Mouse (Mus musculus): ENCODE measurements around the gene Rpn2. TPM values are rescaled to one million over a fixed set of nuclear protein-coding genes. Genes with fewer than 3 reads are reported as not detected.

The Rpn2 gene
- polyA plus RNA-seq, 1 experiment from 2014 or later = 214 TPM

DNA sequence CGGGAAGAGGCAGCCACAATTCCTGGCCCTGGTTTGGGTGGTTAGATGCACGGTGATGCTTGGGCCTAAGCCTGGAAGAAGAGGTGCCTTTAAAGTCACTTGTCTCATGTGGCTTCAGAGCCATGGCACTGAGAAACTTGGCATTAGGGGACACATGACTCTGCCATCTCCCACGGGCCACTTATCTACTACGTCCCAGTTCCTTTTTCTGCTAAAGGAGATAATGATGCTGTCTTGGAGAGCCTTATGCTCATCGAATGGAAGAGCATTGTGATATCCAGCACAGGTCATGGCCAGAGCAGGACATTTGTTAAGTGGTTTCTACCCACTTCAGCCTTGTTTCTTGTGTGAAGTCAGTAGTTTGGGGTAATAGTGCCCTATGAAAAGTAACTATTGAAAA, 10.2 kb downstream of the Rpn2 start:
- H3K9me3 ChIP-seq = no peaks in the 10 kb centered on the region
- H3K4me2 ChIP-seq = no peak overlapping the region
- H3K4me1 ChIP-seq (replicated peaks) = peaks cover 3% of the 10 kb centered on the region; the same call in 1 of the 2 replicates
- no peak overlapping the region for H3K4me3 ChIP-seq
- H3K36me3 ChIP-seq = peaks cover 87% of the 10 kb centered on the region
- no peak overlapping the region for H3K9ac ChIP-seq
- no peaks in the 10 kb centered on the region for H3K27me3 ChIP-seq
- ATAC-seq (ENCODE audit: low read depth) = no peak
- WGBS = 86% methylated on average over 5 of the region's 5 CpGs
- H3K27ac ChIP-seq (replicated peaks) = no peak overlapping the region

DNA sequence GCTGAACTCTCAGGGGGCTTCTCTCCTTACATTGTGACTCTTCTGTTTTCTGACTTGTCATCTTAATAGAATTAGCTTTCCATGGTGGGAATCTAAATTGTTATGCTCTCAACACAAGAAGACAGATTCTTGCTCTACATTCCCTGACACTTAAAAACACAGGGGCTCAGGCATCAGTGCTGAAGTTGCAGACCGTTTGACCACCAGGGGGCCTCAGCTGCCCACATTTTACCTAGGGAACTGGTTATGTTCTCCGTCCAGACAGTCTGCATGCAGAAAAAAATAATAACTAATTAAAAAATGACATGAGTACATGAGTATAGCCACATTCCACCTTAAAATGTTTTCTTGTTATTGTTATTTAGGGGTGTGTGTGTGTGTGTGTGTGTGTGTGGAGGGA, 13.3 kb downstream of the Rpn2 start:
- H3K4me2 ChIP-seq = no peak overlapping the region
- ATAC-seq (ENCODE audit: low read depth) = no peak; the same call in 1 of the 2 replicates
- H3K9ac ChIP-seq = no peak overlapping the region
- H3K4me3 ChIP-seq = no peak overlapping the region
- H3K9me3 ChIP-seq = no peaks in the 10 kb centered on the region
- H3K27me3 ChIP-seq = no peaks in the 10 kb centered on the region
- peaks cover 15% of the 10 kb centered on the region; the same call in 1 of the 2 replicates for H3K4me1 ChIP-seq (replicated peaks)
- WGBS = 14% methylated on average over 2 of the region's 2 CpGs
- no peak overlapping the region for H3K27ac ChIP-seq (replicated peaks)
- peaks cover 88% of the 10 kb centered on the region for H3K36me3 ChIP-seq

GRCm38 (mm10) chr2:157296105-157296689, 17.4 kb downstream of the Rpn2 start:
- no peak overlapping the region for H3K9ac ChIP-seq
- no peaks in the 10 kb centered on the region for H3K27me3 ChIP-seq
- 75% methylated on average over 7 of the region's 7 CpGs for WGBS
- H3K27ac ChIP-seq (replicated peaks) = no peak overlapping the region
- no peak overlapping the region for H3K4me3 ChIP-seq
- H3K9me3 ChIP-seq = no peaks in the 10 kb centered on the region
- H3K4me2 ChIP-seq = no peak overlapping the region
- H3K36me3 ChIP-seq = peaks cover 94% of the 10 kb centered on the region
- H3K4me1 ChIP-seq (replicated peaks) = 0 out of 2 replicates have a peak, but pooled peaks cover 12% of the 10 kb centered on the region
- no peak for ATAC-seq (ENCODE audit: low read depth)

- Histone ChIP-seq H3K36me3 (peaks cover 92% of the 10 kb centered on the region), H3K9me3 (no peaks in the 10 kb centered on the region), H3K4me2 (no peak overlapping the region), H3K27ac (replicated peaks) (no peak overlapping the region), H3K9ac (no peak overlapping the region), H3K27me3 (no peaks in the 10 kb centered on the region), H3K4me3 (no peak overlapping the region), H3K4me1 (replicated peaks) (0 out of 2 replicates have a peak, but pooled peaks cover 5% of the 10 kb centered on the region)
- ATAC-seq (ENCODE audit: low read depth) = no peak
- 94% methylated on average over 6 of the region's 6 CpGs for WGBS
Measured at GRCm38 (mm10) chr2:157300051-157300450, 21.2 kb downstream of the Rpn2 start.

- H3K27me3 ChIP-seq = no peaks in the 10 kb centered on the region
- peaks cover 11% of the 10 kb centered on the region for H3K4me1 ChIP-seq (replicated peaks)
- H3K4me2 ChIP-seq = no peak overlapping the region
- no peak for ATAC-seq (ENCODE audit: low read depth)
- no peak overlapping the region; the same call in 1 of the 2 replicates for H3K27ac ChIP-seq (replicated peaks)
- no peaks in the 10 kb centered on the region for H3K9me3 ChIP-seq
- H3K4me3 ChIP-seq = no peak overlapping the region
- 40% methylated on average over 9 of the region's 9 CpGs for WGBS
- no peak overlapping the region for H3K9ac ChIP-seq
- H3K36me3 ChIP-seq = peaks cover 91% of the 10 kb centered on the region
Measured at GRCm38 (mm10) chr2:157303096-157303495, 24.3 kb downstream of the Rpn2 start.

- no peak for ATAC-seq (ENCODE audit: low read depth)
- H3K4me3 ChIP-seq = no peak overlapping the region
- peaks cover 11% of the 10 kb centered on the region for H3K4me1 ChIP-seq (replicated peaks)
- H3K36me3 ChIP-seq = peaks cover 90% of the 10 kb centered on the region
- no peak overlapping the region for H3K4me2 ChIP-seq
- H3K27ac ChIP-seq (replicated peaks) = no peak overlapping the region
- H3K27me3 ChIP-seq = no peaks in the 10 kb centered on the region
- no peaks in the 10 kb centered on the region for H3K9me3 ChIP-seq
- no peak overlapping the region for H3K9ac ChIP-seq
- 76% methylated on average over 7 of the region's 7 CpGs for WGBS
Measured at GRCm38 (mm10) chr2:157306091-157307032, 27.5 kb downstream of the Rpn2 start.

DNA sequence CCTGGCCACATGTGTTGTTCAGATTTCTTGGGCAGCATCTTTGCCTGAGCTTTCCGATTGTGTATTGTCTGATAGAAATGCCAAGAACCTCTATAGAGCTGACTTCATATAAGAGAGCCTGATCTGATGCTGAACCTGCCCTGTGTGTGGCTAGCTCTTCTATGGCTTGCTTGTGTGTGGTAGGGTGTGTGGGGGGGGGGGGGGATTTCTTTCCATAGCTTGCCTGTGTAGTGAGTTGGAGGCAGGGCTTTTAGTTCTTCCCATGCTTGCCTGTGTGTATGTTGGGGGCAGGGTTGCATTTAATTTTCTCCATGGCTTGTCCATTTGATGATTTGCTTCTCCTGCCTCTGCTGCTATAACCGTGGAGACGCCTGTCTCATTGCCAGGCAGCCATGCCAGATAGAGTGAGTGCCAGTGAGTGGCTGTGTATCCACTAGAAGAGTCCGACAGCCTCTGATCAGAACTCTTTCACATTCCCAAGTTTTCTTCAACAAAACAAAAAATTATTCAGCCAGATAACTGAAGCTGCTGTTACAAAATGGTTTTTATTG, 29.0 kb downstream of the Rpn2 start:
- H3K27ac ChIP-seq (replicated peaks) = peak overlapping the region; percentile 38; the same call in 1 of the 2 replicates
- peaks cover 93% of the 10 kb centered on the region for H3K36me3 ChIP-seq
- H3K4me2 ChIP-seq = no peak overlapping the region
- no peak for ATAC-seq (ENCODE audit: low read depth)
- no peak overlapping the region for H3K4me3 ChIP-seq
- H3K4me1 ChIP-seq (replicated peaks) = peaks cover 12% of the 10 kb centered on the region
- H3K9me3 ChIP-seq = no peaks in the 10 kb centered on the region
- no peak overlapping the region for H3K9ac ChIP-seq
- WGBS = 73% methylated on average over 4 of the region's 4 CpGs
- no peaks in the 10 kb centered on the region for H3K27me3 ChIP-seq

DNA sequence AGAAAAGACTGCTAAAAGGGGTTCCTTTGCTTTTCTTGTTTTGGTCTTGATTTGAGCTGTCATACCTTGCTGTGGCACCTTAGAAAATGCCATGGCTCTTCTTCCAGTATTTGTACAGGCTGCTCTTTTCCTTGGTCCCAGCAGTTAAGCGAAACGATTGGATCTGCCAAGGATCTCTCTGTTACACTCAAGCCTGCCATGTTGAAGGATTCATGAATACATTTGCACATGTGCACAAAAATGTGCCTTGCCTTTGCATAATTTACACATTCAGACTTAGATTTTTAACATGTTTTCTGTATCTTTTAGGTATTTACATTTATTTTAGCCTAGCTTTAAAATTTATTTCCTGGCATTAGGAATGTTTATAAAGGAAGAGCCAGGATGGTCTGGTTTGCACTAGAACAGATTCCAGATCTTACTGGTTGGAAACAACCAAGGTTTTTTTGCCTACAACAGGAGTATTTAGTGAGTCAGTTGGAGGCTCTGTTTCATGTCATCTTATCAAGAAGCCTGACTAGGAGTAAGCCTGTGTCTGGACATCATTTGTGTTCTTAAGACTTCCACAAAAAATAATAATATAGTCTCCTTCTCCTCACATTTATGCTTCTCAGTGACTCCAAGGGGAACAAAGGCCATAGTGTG, 29.6 kb downstream of the Rpn2 start:
- Histone ChIP-seq H3K27me3 (no peaks in the 10 kb centered on the region), H3K9me3 (no peaks in the 10 kb centered on the region), H3K9ac (no peak overlapping the region), H3K4me3 (no peak overlapping the region), H3K27ac (replicated peaks) (peak overlapping the region; percentile 38; the same call in 1 of the 2 replicates), H3K36me3 (peaks cover 93% of the 10 kb centered on the region), H3K4me2 (no peak overlapping the region), H3K4me1 (replicated peaks) (peaks cover 18% of the 10 kb centered on the region)
- WGBS = 91% methylated on average over 2 of the region's 2 CpGs
- ATAC-seq (ENCODE audit: low read depth) = no peak

- 94% methylated on average over 8 of the region's 8 CpGs for WGBS
- no peak overlapping the region for H3K4me2 ChIP-seq
- H3K4me3 ChIP-seq = no peak overlapping the region
- H3K9ac ChIP-seq = no peak overlapping the region
- no peaks in the 10 kb centered on the region for H3K27me3 ChIP-seq
- H3K36me3 ChIP-seq = peaks cover 93% of the 10 kb centered on the region
- H3K27ac ChIP-seq (replicated peaks) = no peak overlapping the region
- no peak for ATAC-seq (ENCODE audit: low read depth)
- no peaks in the 10 kb centered on the region for H3K9me3 ChIP-seq
- H3K4me1 ChIP-seq (replicated peaks) = peaks cover 30% of the 10 kb centered on the region
Measured at GRCm38 (mm10) chr2:157309611-157310010, 30.8 kb downstream of the Rpn2 start.

- 88% methylated on average over 6 of the region's 6 CpGs for WGBS
- H3K9ac ChIP-seq = no peak overlapping the region
- H3K9me3 ChIP-seq = no peaks in the 10 kb centered on the region
- peaks cover 30% of the 10 kb centered on the region for H3K4me1 ChIP-seq (replicated peaks)
- peaks cover 96% of the 10 kb centered on the region for H3K36me3 ChIP-seq
- ATAC-seq (ENCODE audit: low read depth) = no peak
- H3K27ac ChIP-seq (replicated peaks) = no peak overlapping the region
- H3K4me3 ChIP-seq = no peak overlapping the region
- no peak overlapping the region for H3K4me2 ChIP-seq
- no peaks in the 10 kb centered on the region for H3K27me3 ChIP-seq
Measured at GRCm38 (mm10) chr2:157310963-157311637, 32.3 kb downstream of the Rpn2 start.

- WGBS = 53% methylated on average over 3 of the region's 3 CpGs
- peak; percentile 80 for ATAC-seq (ENCODE audit: low read depth)
- Histone ChIP-seq H3K9me3 (no peaks in the 10 kb centered on the region), H3K4me1 (replicated peaks) (peaks cover 28% of the 10 kb centered on the region), H3K9ac (peak overlapping the region; percentile 34; the same call in 1 of the 2 replicates), H3K27ac (replicated peaks) (peak overlapping the region; percentile 80), H3K36me3 (peaks cover 97% of the 10 kb centered on the region), H3K4me3 (no peak overlapping the region), H3K4me2 (no peak overlapping the region), H3K27me3 (no peaks in the 10 kb centered on the region)
Measured at GRCm38 (mm10) chr2:157313718-157314117, 34.9 kb downstream of the Rpn2 start.
